Mouse (Mus musculus) erythroblast, embryonic 14.5 days (primary cell): ENCODE data around the gene Cacna1a.

Experiments used
- GATA1 ChIP-seq: IDR thresholded peaks from 2 replicates; pipeline ENCODE4 v1.6.1; 2012; ENCODE audit warnings: low read length, inconsistent platforms, mixed read lengths
- TAL1 ChIP-seq: IDR thresholded peaks from 3 replicates; pipeline ENCODE4 v1.6.1; 2012; ENCODE audit warnings: low read length, inconsistent platforms, mixed read lengths

DNA sequence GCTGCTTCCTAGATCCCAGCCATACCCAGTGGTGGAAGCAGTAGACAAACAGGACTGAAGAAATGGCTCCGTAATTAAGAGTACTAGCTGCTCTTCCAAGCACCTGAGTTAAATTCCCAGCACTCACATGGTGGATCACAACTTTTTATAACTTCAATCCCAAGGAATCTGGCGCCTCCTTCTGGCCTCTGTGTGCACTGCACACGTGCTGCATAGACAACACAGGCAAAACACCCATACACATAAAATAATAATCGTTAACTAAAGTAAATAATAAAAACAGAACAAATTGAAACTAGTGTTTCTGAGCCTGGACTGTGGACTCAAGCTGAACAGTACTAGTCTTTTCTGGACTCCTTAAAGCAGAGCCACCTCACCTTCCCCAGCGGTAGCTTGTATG is 148.7 kb downstream of the Cacna1a start:
- TF ChIP-seq GATA1 (no peak), TAL1 (no peak)
